ENCODE assay signal across 12 mouse cellular contexts in the genomic region with DNA sequence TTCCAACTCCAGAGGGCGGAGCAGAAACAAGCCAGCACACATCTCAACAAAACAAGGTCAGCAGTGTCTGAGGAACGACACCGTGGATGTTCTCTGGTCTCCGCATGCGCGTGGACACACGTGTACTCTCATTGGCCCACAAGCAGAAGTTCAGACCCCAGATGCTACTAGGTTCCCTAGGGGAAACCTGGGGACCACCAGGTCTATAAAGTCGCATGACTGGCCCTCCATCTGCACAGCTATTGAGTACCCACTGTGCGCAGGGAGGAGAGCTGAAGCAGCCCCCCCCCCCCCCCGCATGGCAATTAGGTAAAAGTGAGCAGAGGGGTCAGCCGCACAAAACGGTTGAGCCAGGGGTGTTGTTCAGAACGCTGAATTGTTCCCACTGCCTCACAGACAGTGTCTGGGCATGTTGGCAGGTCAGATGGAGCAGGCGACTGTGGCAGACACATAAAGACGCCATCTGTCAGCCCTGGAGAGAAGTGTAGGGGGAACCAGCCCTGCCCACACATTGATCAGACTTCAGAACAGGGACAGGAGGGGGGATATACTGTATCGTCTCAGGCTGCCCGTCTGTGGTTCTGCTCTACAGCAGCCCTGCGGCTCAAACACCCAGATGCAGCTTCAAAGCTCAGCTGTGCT. TPM values are rescaled to one million over a fixed set of nuclear protein-coding genes. Genes with fewer than 3 reads are reported as not detected.
DNase-seq lines count a peak whose midpoint lies in the region; ATAC-seq lines count a peak whose summit lies in the region.
"Had no signal": no experiment of that assay in that cellular context is flagged by ENCODE, and none has a peak within 500 bp of the region (broad histone marks: within the 10 kb centered on the region; RNA-seq: fewer than 3 reads in every experiment).

No protein-coding gene starts in this region.

- intact Hi-C loops in left cerebral cortex, postnatal 25 days (cut with DNase I) = no loop called here

- peak overlapping the region; percentile 98 for H3K27ac ChIP-seq in hindbrain, embryonic 10.5 days
- H3K27ac ChIP-seq in neural tube, embryonic 12.5 days = no peak overlapping the region

- H3K9ac ChIP-seq in neural tube, embryonic 12.5 days = no peak overlapping the region
- H3K9ac ChIP-seq: liver, postnatal 0 days had no signal

- H3K9me3 ChIP-seq in hindbrain, embryonic 10.5 days = no peaks in the 10 kb centered on the region
- H3K9me3 ChIP-seq in neural tube, embryonic 12.5 days = no peaks in the 10 kb centered on the region

- 0 out of 2 replicates have a peak, but pooled peaks cover 7% of the 10 kb centered on the region for H3K27me3 ChIP-seq in hindbrain, embryonic 10.5 days (ENCODE audit: insufficient read depth, poor library complexity, severe bottlenecking)
- H3K27me3 ChIP-seq in neural tube, embryonic 12.5 days (replicated peaks) = no peaks in the 10 kb centered on the region

- H3K4me1 ChIP-seq in hindbrain, embryonic 10.5 days (replicated peaks) = peaks cover 83% of the 10 kb centered on the region
- H3K4me1 ChIP-seq in neural tube, embryonic 12.5 days = peaks cover 34% of the 10 kb centered on the region

- peak; percentile 24; the same call in 1 of the 2 replicates for ATAC-seq in frontal cortex, adult (ENCODE audit: low TSS enrichment)
- peak; percentile 48 for ATAC-seq in neural tube, embryonic 12.5 days (ENCODE audit: low FRiP score, low read depth)
- ATAC-seq: liver, postnatal 0 days had no signal

- 37% methylated on average over 18 of the region's 18 CpGs for WGBS in hindbrain, embryonic 10.5 days
- 28% methylated on average over 18 of the region's 18 CpGs for WGBS in neural tube, embryonic 12.5 days

- no peaks in the 10 kb centered on the region for H3K36me3 ChIP-seq in hindbrain, embryonic 10.5 days
- H3K36me3 ChIP-seq in neural tube, embryonic 12.5 days = no peaks in the 10 kb centered on the region

- H3K4me2 ChIP-seq in neural tube, embryonic 12.5 days (replicated peaks) = peak overlapping the region; percentile 34

- no peak for DNase-seq in frontal cortex, adult 2 months (ENCODE audit: extremely low spot score in 1 of 2, low spot score in 1 of 2)
- peak; percentile 25 for DNase-seq in T-cell, adult 2 months (ENCODE audit: low spot score)
- DNase-seq in hindbrain, embryonic 10.5 days (ENCODE audit: low spot score) = peak; percentile 59
- DNase-seq in urinary bladder, adult 18-20 months (ENCODE audit: low spot score in 2 of 2) = no peak
- no peak for DNase-seq in left cerebral cortex, postnatal 25 days (ENCODE audit: low spot score in 2 of 2)
- DNase-seq in lung, postnatal 36 days = no peak
- DNase-seq: adrenal gland, postnatal 36 days; kidney, postnatal 4 days; liver, postnatal 0 days had no signal

- H3K4me3 ChIP-seq in hindbrain, embryonic 10.5 days = peak overlapping the region; percentile 26; the same call in 1 of the 2 replicates
- no peak overlapping the region for H3K4me3 ChIP-seq in neural tube, embryonic 12.5 days
- H3K4me3 ChIP-seq: erythroblast, embryonic 14.5 days had no signal

RNA-seq across cellular contexts. Expression of a gene that starts 7.7 kb away (rescaled TPM):
- polyA plus RNA-seq in frontal cortex, adult 2 months (2012; rRNA removed) = 12.1 and 12.7 TPM in 2 replicates
- 12.6 and 15.3 TPM in 2 replicates for polyA plus RNA-seq in hindbrain, embryonic 10.5 days (2016; fragmentation: Nextera tagmentation; extraction: Ambion mirVana)
- 11.6 and 12.1 TPM in 2 replicates for polyA plus RNA-seq in neural tube, embryonic 12.5 days (2016; fragmentation: Nextera tagmentation; extraction: Ambion mirVana)
- total RNA-seq in left cerebral cortex, postnatal 25 days (2021) = 10 to 100 TPM; 17.0 to 17.4 TPM

RNA-seq across cellular contexts. Expression of a gene that starts 54.5 kb away (rescaled TPM):
- 108 and 119 TPM in 2 replicates for polyA plus RNA-seq in frontal cortex, adult 2 months (2012; rRNA removed)
- 273 and 545 TPM in 2 replicates for polyA plus RNA-seq in hindbrain, embryonic 10.5 days (2016; fragmentation: Nextera tagmentation; extraction: Ambion mirVana)
- 219 and 263 TPM in 2 replicates for polyA plus RNA-seq in neural tube, embryonic 12.5 days (2016; fragmentation: Nextera tagmentation; extraction: Ambion mirVana)
- total RNA-seq in left cerebral cortex, postnatal 25 days (2021) = 10 to 100 TPM; 57.2 to 62.6 TPM

Comparison
In these comparisons a context has a peak if more than half of its experiments do, and no peak if none do; other contexts are left out.
1. DNase-seq: peak in T-cell, adult 2 months (single experiment) and hindbrain, embryonic 10.5 days (single experiment); none in frontal cortex, adult 2 months (0 of 2), urinary bladder, adult 18-20 months (0 of 2), left cerebral cortex, postnatal 25 days (0 of 2) and lung, postnatal 36 days (single experiment).